Mouse (Mus musculus) embryonic facial prominence, embryonic 12.5 days (tissue): Measurements from ENCODE around the gene Ralgps1. TPM values are rescaled to one million over a fixed set of nuclear protein-coding genes. Genes with fewer than 3 reads are reported as not detected.

Experiments used
- ATAC-seq: fragments of 200-750 bp; cut with Nextera tagmentation; 2 replicates; pipeline ENCODE4 v1.8.0; 2017; ENCODE audit not compliant: insufficient number of reproducible peaks, insufficient read depth, low FRiP score, low TSS enrichment
- H3K27ac ChIP-seq: fragments of 300-500 bp; sonication (generic); 2 replicates; pipeline ENCODE4 v1.5.1; 2016; ENCODE audit warnings: mild to moderate bottlenecking
- H3K27me3 ChIP-seq: fragments of 300-500 bp; sonication (generic); 2 replicates; pipeline ENCODE4 v1.6.1; 2016; ENCODE audit warnings: mild to moderate bottlenecking, moderate library complexity
- H3K36me3 ChIP-seq: fragments of 300-500 bp; sonication (generic); 2 replicates; pipeline ENCODE4 v1.6.1; 2016; ENCODE audit warnings: mild to moderate bottlenecking
- H3K4me1 ChIP-seq: fragments of 300-500 bp; sonication (generic); 2 replicates; pipeline ENCODE4 v1.6.1; 2016
- H3K4me2 ChIP-seq: fragments of 300-500 bp; sonication (generic); replicated peaks from 2 replicates; pipeline ENCODE4 v1.6.1; 2016; ENCODE audit warnings: mild to moderate bottlenecking, moderate library complexity
- H3K4me3 ChIP-seq: fragments of 300-500 bp; sonication (generic); 2 replicates; pipeline ENCODE4 v1.5.1; 2016; ENCODE audit warnings: mild to moderate bottlenecking
- H3K9ac ChIP-seq: fragments of 300-500 bp; sonication (generic); 2 replicates; pipeline ENCODE4 v1.6.1; 2016; ENCODE audit warnings: mild to moderate bottlenecking, moderate library complexity
- H3K9me3 ChIP-seq: fragments of 300-500 bp; sonication (generic); 2 replicates; pipeline ENCODE4 v1.6.1; 2016; ENCODE audit warnings: mild to moderate bottlenecking, moderate library complexity
- WGBS: fragments of 180-500 bp; shearing (Covaris S2); methylation state at CpG from one replicate; pipeline ENCODE4 v1.1.7; 2016; 5-methylcytosine and 5-hydroxymethylcytosine counted together
- polyA plus RNA-seq: library from polyadenylated mRNA; unstranded; fragments of >200 nt; fragmentation: Nextera tagmentation; extraction: Ambion mirVana; gene quantifications from 2 replicates; pipeline ENCODE4 v1.2.1, GENCODE M21; 2016

The Ralgps1 gene
- polyA plus RNA-seq, 1 experiment from 2014 or later: 4.8 TPM

- Histone ChIP-seq H3K9ac (0 out of 2 replicates have a peak overlapping the region, but pooled peaks have one; percentile 7), H3K9me3 (no peaks in the 10 kb centered on the region), H3K4me3 (no peak overlapping the region), H3K4me1 (peaks cover 30% of the 10 kb centered on the region), H3K4me2 (no peak overlapping the region), H3K36me3 (no peaks in the 10 kb centered on the region), H3K27ac (no peak overlapping the region), H3K27me3 (no peaks in the 10 kb centered on the region)
- ATAC-seq: 0 out of 2 replicates have a peak, but pooled peaks have one; percentile 8
- 59% methylated on average over 11 of the region's 11 CpGs for WGBS
Observed at GRCm38 (mm10) chr2:33178243-33178932, 192.9 kb downstream of the Ralgps1 start.

DNA sequence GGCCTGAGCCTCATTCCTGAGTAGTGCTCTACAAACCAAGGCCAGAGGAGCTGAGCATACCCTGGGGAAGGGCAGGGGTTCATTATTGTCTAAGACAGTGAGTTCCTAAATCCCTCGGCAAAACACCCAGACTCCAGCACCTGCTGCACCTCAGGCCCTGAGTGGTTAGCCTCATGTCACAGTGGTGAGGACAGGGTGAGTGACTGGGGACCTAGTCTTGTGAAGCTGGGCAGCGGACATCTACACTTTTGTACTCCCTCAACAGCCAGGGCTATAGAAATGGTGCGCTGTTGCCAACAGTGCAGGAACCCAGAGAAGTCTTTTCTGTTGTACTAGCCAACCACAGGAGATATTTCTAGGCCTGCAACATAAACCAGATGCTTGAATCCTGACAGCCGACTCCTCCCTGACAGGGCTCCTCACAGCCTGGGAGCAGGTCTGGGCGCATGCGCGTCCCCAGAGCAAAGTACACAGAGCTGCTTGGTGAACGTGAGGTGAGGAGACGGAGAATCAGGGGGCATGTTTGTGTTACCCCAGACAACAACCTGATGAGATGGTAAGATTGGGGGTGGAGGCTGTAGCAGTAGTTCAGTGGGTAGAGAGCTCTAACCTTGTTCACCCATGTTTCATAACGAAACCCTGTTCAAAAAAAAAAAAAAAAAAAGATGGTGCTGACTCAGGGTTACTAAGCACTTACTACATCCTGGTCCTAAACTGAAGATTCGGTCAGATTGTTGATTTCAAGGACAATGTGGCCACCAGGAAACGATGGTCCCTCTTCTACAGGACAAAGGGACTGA lies 193.6 kb downstream of the Ralgps1 start:
- Histone ChIP-seq H3K9ac (0 out of 2 replicates have a peak overlapping the region, but pooled peaks have one; percentile 7), H3K27me3 (no peaks in the 10 kb centered on the region), H3K4me1 (peaks cover 30% of the 10 kb centered on the region), H3K36me3 (no peaks in the 10 kb centered on the region), H3K4me2 (no peak overlapping the region), H3K4me3 (no peak overlapping the region), H3K9me3 (no peaks in the 10 kb centered on the region), H3K27ac (peak overlapping the region; percentile 30; the same call in 1 of the 2 replicates)
- 77% methylated on average over 12 of the region's 12 CpGs for WGBS
- no peak for ATAC-seq

DNA sequence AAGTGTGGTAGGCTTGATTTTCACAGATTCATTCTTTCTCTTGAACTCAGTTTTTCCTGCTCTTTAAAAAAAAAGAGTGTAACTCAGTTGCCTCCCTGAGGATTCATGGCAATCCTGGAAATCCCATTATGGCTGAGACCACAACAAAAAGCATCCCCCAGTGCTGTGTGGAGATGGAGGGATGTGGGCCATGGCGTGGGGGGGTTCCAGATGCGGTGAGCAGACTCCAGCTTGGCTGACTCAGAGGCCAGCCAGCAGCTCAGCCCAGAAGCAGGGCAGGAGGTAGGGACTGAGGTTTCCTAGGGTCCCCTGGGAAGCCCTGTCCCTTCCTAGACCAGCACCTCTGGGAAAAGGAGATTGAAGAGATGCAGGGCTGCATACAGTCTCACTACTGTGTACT lies 194.4 kb downstream of the Ralgps1 start:
- Histone ChIP-seq H3K4me3 (no peak overlapping the region), H3K36me3 (no peaks in the 10 kb centered on the region), H3K9ac (peak overlapping the region; percentile 7; the same call in 1 of the 2 replicates), H3K27ac (0 out of 2 replicates have a peak overlapping the region, but pooled peaks have one; percentile 30), H3K27me3 (no peaks in the 10 kb centered on the region), H3K4me1 (peaks cover 30% of the 10 kb centered on the region), H3K4me2 (no peak overlapping the region), H3K9me3 (no peaks in the 10 kb centered on the region)
- no peak for ATAC-seq
- WGBS: 68% methylated on average over 2 of the region's 2 CpGs

DNA sequence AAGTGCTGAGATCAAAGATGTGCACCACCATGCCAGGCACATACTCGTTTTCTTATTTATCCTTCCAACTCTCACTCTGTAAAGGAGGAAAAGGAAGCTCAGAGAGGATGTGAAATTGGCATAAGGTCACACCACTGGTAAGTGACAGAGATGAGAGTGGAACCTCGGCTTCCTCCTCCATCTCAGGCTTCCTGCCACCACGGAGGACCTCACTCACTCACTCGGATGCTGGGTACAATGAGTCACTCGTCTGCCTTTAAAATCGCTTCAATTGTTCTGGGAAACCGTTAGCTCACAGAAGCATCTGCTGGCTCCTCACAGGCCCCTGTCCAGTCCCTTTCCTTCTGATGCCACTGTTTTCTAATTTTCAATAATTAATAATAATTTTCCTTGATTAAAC lies 194.8 kb downstream of the Ralgps1 start:
- no peaks in the 10 kb centered on the region for H3K36me3 ChIP-seq
- H3K4me3 ChIP-seq: no peak overlapping the region
- WGBS: 63% methylated on average over 7 of the region's 7 CpGs
- no peaks in the 10 kb centered on the region for H3K27me3 ChIP-seq
- no peak overlapping the region for H3K4me2 ChIP-seq
- peaks cover 30% of the 10 kb centered on the region for H3K4me1 ChIP-seq
- no peaks in the 10 kb centered on the region for H3K9me3 ChIP-seq
- no peak overlapping the region for H3K9ac ChIP-seq
- H3K27ac ChIP-seq: no peak overlapping the region
- ATAC-seq: no peak

GRCm38 (mm10) chr2:33173686-33174085 lies 197.6 kb downstream of the Ralgps1 start:
- Histone ChIP-seq H3K4me1 (peaks cover 15% of the 10 kb centered on the region), H3K4me2 (no peak overlapping the region), H3K27ac (no peak overlapping the region), H3K4me3 (no peak overlapping the region), H3K9me3 (no peaks in the 10 kb centered on the region), H3K27me3 (no peaks in the 10 kb centered on the region), H3K9ac (no peak overlapping the region), H3K36me3 (no peaks in the 10 kb centered on the region)
- 91% methylated on average over 7 of the region's 7 CpGs for WGBS
- ATAC-seq: no peak

GRCm38 (mm10) chr2:33173126-33173525 lies 198.2 kb downstream of the Ralgps1 start:
- 74% methylated on average over 10 of the region's 10 CpGs for WGBS
- Histone ChIP-seq H3K27me3 (no peaks in the 10 kb centered on the region), H3K4me1 (peaks cover 10% of the 10 kb centered on the region), H3K4me2 (no peak overlapping the region), H3K9ac (no peak overlapping the region), H3K27ac (no peak overlapping the region), H3K4me3 (no peak overlapping the region), H3K36me3 (no peaks in the 10 kb centered on the region), H3K9me3 (no peaks in the 10 kb centered on the region)
- ATAC-seq: no peak

- Histone ChIP-seq H3K9me3 (no peaks in the 10 kb centered on the region), H3K4me3 (no peak overlapping the region), H3K4me1 (peaks cover 7% of the 10 kb centered on the region), H3K4me2 (no peak overlapping the region), H3K27me3 (no peaks in the 10 kb centered on the region), H3K36me3 (no peaks in the 10 kb centered on the region), H3K9ac (no peak overlapping the region), H3K27ac (no peak overlapping the region)
- 47% methylated on average over 10 of the region's 10 CpGs for WGBS
- no peak for ATAC-seq
Observed at GRCm38 (mm10) chr2:33170777-33171565, 200.3 kb downstream of the Ralgps1 start.

GRCm38 (mm10) chr2:33169445-33169844 lies 201.8 kb downstream of the Ralgps1 start:
- no peaks in the 10 kb centered on the region for H3K9me3 ChIP-seq
- H3K4me2 ChIP-seq: no peak overlapping the region
- no peak overlapping the region for H3K27ac ChIP-seq
- no peaks in the 10 kb centered on the region for H3K36me3 ChIP-seq
- no peaks in the 10 kb centered on the region for H3K27me3 ChIP-seq
- ATAC-seq: no peak
- no peak overlapping the region for H3K9ac ChIP-seq
- H3K4me1 ChIP-seq: peaks cover 21% of the 10 kb centered on the region
- H3K4me3 ChIP-seq: no peak overlapping the region
- 69% methylated on average over 6 of the region's 6 CpGs for WGBS

DNA sequence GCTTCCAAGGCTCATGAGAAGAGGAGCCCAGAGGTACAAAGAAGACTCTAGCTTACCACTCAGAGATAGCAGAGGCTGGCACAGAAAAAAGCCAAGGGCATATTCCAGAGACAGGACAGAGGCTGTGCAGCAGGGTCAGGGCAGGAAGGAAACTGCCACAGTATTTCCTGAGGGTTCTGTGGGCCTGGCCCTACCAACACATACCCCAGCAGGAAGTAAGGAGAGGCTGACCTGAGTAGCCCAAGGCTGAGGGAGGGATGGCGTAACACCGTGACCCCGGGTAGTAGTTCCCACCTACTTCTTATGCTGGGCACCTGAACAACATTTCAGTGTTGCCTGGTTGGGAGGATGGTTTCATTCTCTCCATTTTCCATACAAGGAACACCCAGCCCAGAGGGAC lies 204.2 kb downstream of the Ralgps1 start:
- no peak for ATAC-seq
- peaks cover 23% of the 10 kb centered on the region for H3K4me1 ChIP-seq
- no peaks in the 10 kb centered on the region for H3K27me3 ChIP-seq
- no peak overlapping the region for H3K4me3 ChIP-seq
- no peak overlapping the region for H3K9ac ChIP-seq
- H3K36me3 ChIP-seq: no peaks in the 10 kb centered on the region
- H3K9me3 ChIP-seq: no peaks in the 10 kb centered on the region
- H3K27ac ChIP-seq: no peak overlapping the region
- no peak overlapping the region for H3K4me2 ChIP-seq
- WGBS: 89% methylated on average over 3 of the region's 3 CpGs

GRCm38 (mm10) chr2:33165710-33166374 lies 205.4 kb downstream of the Ralgps1 start:
- Histone ChIP-seq H3K9ac (no peak overlapping the region), H3K4me1 (peaks cover 23% of the 10 kb centered on the region), H3K36me3 (no peaks in the 10 kb centered on the region), H3K9me3 (no peaks in the 10 kb centered on the region), H3K27me3 (no peaks in the 10 kb centered on the region), H3K4me3 (no peak overlapping the region), H3K4me2 (no peak overlapping the region), H3K27ac (peak overlapping the region; percentile 68)
- ATAC-seq: no peak
- WGBS: 39% methylated on average over 7 of the region's 7 CpGs

DNA sequence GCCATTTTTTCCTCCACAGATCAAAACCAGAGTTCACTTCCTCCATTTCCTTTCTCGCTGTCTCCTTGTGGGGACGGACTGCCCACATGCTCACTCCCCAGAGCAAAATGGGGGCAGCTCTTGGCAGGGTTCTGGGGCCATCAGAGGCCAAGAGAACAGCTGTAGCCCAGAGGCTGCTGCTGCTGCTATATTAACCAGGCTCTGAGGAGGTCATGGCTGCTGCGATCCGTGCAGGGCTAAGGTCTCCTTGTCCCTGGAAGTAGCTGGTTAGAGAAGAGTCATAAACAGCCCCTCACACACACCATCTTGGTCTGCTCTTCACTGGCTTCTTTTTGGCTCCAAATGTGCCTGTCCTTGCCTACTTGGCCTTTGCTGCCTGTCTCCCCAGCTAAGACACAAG lies 206.1 kb downstream of the Ralgps1 start:
- ATAC-seq: no peak
- Histone ChIP-seq H3K4me2 (no peak overlapping the region), H3K4me1 (peaks cover 28% of the 10 kb centered on the region), H3K36me3 (no peaks in the 10 kb centered on the region), H3K9ac (no peak overlapping the region), H3K27me3 (no peaks in the 10 kb centered on the region), H3K4me3 (no peak overlapping the region), H3K27ac (peak overlapping the region; percentile 68; the same call in 1 of the 2 replicates), H3K9me3 (no peaks in the 10 kb centered on the region)
- 43% methylated on average over 4 of the region's 4 CpGs for WGBS
